Mouse (Mus musculus): ENCODE results near the gene Mipol1. TPM values are rescaled to one million over a fixed set of nuclear protein-coding genes. Genes with fewer than 3 reads are reported as not detected.

The Mipol1 gene
- polyA plus RNA-seq, 1 experiment from 2014 or later = 10.2 TPM

- 61% methylated on average over 4 of the region's 4 CpGs for WGBS
- H3K27me3 ChIP-seq (ENCODE audit: insufficient read depth, poor library complexity, severe bottlenecking) = no peaks in the 10 kb centered on the region
- no peak overlapping the region for H3K27ac ChIP-seq
- no peak for DNase-seq (ENCODE audit: low spot score)
- H3K4me1 ChIP-seq = no peaks in the 10 kb centered on the region
- H3K4me3 ChIP-seq = no peak overlapping the region
- H3K9me3 ChIP-seq = no peaks in the 10 kb centered on the region
- no peaks in the 10 kb centered on the region for H3K36me3 ChIP-seq
These were observed 226.7 kb downstream of the Mipol1 start for GRCm38 (mm10) chr12:57456911-57457310.

- Histone ChIP-seq H3K27me3 (ENCODE audit: insufficient read depth, poor library complexity, severe bottlenecking) (no peaks in the 10 kb centered on the region), H3K27ac (no peak overlapping the region), H3K36me3 (no peaks in the 10 kb centered on the region), H3K4me1 (no peaks in the 10 kb centered on the region), H3K4me3 (no peak overlapping the region), H3K9me3 (no peaks in the 10 kb centered on the region)
- WGBS = 41% methylated on average over 4 of the region's 4 CpGs
- DNase-seq (ENCODE audit: low spot score) = no peak
These were observed 227.1 kb downstream of the Mipol1 start for GRCm38 (mm10) chr12:57457339-57457738.

DNA sequence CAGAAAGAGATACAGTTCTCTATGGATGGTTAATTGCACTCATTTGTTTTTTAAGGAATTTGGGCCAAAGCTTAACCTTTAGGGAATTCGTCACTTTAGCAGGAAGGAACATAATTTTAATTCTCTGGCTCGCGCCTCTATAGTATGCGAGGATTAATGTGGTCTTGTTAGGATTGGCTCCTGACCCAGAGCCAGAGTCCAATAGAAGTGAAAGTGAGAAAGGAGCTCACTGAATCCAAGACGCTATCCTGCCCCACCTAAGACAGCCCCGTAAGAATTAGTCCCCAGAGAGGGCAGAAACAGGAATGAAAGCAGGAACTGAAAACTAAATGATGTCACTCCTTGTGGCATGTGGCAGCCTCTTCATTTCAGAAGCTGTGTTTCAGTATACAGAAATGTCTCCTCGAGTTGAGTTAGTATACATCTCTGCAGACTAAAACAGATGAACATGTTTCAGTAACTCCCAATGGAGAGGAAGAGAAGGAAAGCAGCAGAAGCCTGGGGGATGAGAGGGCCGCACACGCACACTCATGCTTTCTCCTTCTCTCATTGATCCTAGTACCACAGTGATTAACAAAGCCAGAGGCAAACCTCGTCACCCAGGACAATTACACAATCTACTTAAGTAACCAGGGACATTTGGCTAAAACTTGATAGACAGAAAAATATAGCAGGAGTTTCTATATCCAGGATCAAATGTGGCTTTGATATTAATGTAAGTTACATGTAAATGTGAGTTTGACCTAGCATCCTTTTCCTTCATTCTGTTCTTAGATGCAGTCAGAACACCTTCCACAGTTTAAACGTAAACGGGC, 234.5 kb downstream of the Mipol1 start:
- 79% methylated on average over 12 of the region's 12 CpGs for WGBS
- Histone ChIP-seq H3K4me3 (no peak overlapping the region), H3K36me3 (no peaks in the 10 kb centered on the region), H3K9me3 (no peaks in the 10 kb centered on the region), H3K27me3 (ENCODE audit: insufficient read depth, poor library complexity, severe bottlenecking) (no peaks in the 10 kb centered on the region), H3K4me1 (no peaks in the 10 kb centered on the region), H3K27ac (no peak overlapping the region)
- DNase-seq (ENCODE audit: low spot score) = no peak

GRCm38 (mm10) chr12:57471786-57472185, 241.6 kb downstream of the Mipol1 start:
- DNase-seq (ENCODE audit: low spot score) = no peak
- Histone ChIP-seq H3K9me3 (no peaks in the 10 kb centered on the region), H3K36me3 (no peaks in the 10 kb centered on the region), H3K4me1 (no peaks in the 10 kb centered on the region), H3K4me3 (no peak overlapping the region), H3K27ac (no peak overlapping the region), H3K27me3 (ENCODE audit: insufficient read depth, poor library complexity, severe bottlenecking) (no peaks in the 10 kb centered on the region)
- 82% methylated on average over 8 of the region's 8 CpGs for WGBS

- Histone ChIP-seq H3K4me1 (no peaks in the 10 kb centered on the region), H3K36me3 (no peaks in the 10 kb centered on the region), H3K4me3 (no peak overlapping the region), H3K27me3 (ENCODE audit: insufficient read depth, poor library complexity, severe bottlenecking) (no peaks in the 10 kb centered on the region), H3K9me3 (no peaks in the 10 kb centered on the region), H3K27ac (no peak overlapping the region)
- 72% methylated on average over 3 of the region's 3 CpGs for WGBS
- no peak for DNase-seq (ENCODE audit: low spot score)
These were observed 246.6 kb downstream of the Mipol1 start for GRCm38 (mm10) chr12:57476876-57477275.

DNA sequence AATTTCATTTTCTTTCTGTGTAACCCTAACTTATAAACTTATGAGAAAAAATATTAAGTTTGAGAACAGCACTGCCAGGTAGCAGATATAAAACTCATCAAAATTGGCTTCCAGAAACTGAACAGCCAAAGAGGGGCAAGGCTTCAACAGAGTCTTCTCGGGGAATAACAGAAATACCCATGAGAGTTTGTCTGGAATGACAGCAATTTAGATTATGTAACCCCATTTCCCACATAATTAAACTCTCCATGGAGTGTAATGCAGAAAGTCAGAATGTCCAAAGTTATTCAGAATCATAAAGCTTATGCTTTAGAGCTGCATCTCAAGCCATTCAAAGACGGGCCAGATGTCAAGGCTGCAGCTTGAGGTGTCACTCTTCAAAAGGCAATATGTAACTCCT, 251.6 kb downstream of the Mipol1 start:
- DNase-seq (ENCODE audit: low spot score) = no peak
- H3K4me1 ChIP-seq = no peaks in the 10 kb centered on the region
- no peak overlapping the region for H3K4me3 ChIP-seq
- H3K9me3 ChIP-seq = no peaks in the 10 kb centered on the region
- no peak overlapping the region for H3K27ac ChIP-seq
- WGBS = 71% methylated on average over 2 of the region's 2 CpGs
- no peaks in the 10 kb centered on the region for H3K27me3 ChIP-seq (ENCODE audit: insufficient read depth, poor library complexity, severe bottlenecking)
- H3K36me3 ChIP-seq = no peaks in the 10 kb centered on the region

DNA sequence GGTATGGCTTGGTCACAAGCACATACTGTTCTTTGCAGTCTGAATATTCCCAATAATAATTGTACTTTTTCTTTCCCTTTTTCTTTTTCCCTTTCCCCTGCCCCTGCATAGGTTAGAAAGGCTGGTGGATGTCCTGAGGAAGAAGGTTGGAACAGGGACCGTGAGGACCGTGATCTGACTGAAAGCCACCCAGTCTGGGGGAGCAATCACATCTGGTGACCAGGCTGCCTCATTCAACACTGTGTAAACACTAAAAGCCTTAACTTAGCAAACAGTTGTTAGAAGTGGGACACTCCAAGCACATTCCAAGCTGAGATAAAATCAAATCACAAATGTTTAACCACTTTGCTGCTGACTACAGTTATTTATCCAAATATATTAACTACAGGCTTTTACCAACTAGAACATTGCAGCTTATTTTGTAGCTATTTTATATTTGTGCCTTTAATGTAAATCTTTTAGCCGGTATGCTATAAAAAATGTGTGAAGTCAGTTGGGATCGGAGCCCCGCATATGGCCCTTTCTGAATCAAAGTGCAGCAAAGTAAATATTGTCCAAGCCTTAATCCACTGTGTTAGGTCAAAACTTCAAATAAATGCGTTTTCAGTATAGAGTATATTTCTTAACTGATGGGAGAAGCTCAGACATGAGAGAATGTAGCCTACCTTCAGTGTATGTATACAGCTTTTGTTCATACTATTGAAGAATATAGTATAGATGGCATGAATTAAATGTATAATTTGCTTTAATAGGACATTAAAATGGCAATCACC, 266.3 kb downstream of the Mipol1 start:
- DNase-seq (ENCODE audit: low spot score) = no peak
- Histone ChIP-seq H3K27ac (no peak overlapping the region), H3K4me1 (no peaks in the 10 kb centered on the region), H3K27me3 (ENCODE audit: insufficient read depth, poor library complexity, severe bottlenecking) (no peaks in the 10 kb centered on the region), H3K9me3 (no peaks in the 10 kb centered on the region), H3K36me3 (no peaks in the 10 kb centered on the region), H3K4me3 (no peak overlapping the region)
- WGBS = 54% methylated on average over 6 of the region's 6 CpGs

DNA sequence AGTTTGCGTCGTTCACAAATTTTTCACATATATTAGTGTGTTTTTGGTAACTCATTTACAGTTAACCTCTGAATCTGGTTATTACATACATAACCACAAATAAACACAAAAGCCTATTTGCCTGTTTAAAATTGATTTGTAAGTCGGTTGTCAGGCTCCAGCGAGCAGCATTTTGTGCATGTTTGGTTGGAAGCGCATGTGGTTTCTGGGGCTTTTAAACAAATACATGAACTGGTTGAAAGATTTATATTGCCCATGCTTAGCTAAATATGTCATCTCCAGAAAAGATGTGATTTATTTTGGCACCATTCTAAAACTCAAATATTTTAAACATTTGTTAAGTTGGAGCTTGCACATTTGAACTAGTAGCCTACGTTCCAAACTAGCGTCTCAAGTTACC, 270.0 kb downstream of the Mipol1 start:
- Histone ChIP-seq H3K36me3 (no peaks in the 10 kb centered on the region), H3K27me3 (ENCODE audit: insufficient read depth, poor library complexity, severe bottlenecking) (no peaks in the 10 kb centered on the region), H3K9me3 (no peaks in the 10 kb centered on the region), H3K27ac (no peak overlapping the region), H3K4me3 (no peak overlapping the region), H3K4me1 (no peaks in the 10 kb centered on the region)
- DNase-seq (ENCODE audit: low spot score) = no peak
- WGBS = 86% methylated on average over 7 of the region's 7 CpGs

DNA sequence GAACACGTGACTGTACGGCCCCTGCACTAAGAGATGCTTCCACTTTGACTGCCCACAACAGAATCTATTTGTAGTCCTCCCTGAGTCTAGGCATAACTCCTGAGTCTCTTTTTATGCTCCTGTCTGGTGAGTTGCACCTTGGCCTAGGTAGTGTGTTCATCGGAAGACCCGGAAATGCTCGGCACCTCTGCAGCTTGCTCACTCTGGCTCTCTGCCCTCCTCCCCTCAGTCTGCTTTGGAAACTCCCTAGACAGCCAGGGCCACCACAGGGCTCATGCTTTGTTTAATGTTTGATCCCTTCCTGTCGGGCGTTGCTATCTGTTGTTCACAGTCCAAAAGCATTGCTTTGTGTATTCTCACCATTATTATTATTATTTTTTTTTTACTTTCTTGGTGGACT, 275.1 kb downstream of the Mipol1 start:
- Histone ChIP-seq H3K4me1 (no peaks in the 10 kb centered on the region), H3K36me3 (no peaks in the 10 kb centered on the region), H3K9me3 (no peaks in the 10 kb centered on the region), H3K27ac (no peak overlapping the region), H3K27me3 (ENCODE audit: insufficient read depth, poor library complexity, severe bottlenecking) (no peaks in the 10 kb centered on the region), H3K4me3 (no peak overlapping the region)
- DNase-seq (ENCODE audit: low spot score) = no peak
- WGBS = 76% methylated on average over 7 of the region's 7 CpGs

- H3K36me3 ChIP-seq = no peaks in the 10 kb centered on the region
- H3K4me1 ChIP-seq = no peaks in the 10 kb centered on the region
- H3K9me3 ChIP-seq = no peaks in the 10 kb centered on the region
- WGBS = 58% methylated on average over 11 of the region's 11 CpGs
- DNase-seq (ENCODE audit: low spot score) = no peak
- no peaks in the 10 kb centered on the region for H3K27me3 ChIP-seq (ENCODE audit: insufficient read depth, poor library complexity, severe bottlenecking)
- H3K27ac ChIP-seq = no peak overlapping the region
- H3K4me3 ChIP-seq = no peak overlapping the region
These were observed 278.7 kb downstream of the Mipol1 start for GRCm38 (mm10) chr12:57508938-57509337.

- H3K4me3 ChIP-seq = no peak overlapping the region
- 76% methylated on average over 4 of the region's 4 CpGs for WGBS
- no peaks in the 10 kb centered on the region for H3K4me1 ChIP-seq
- no peak overlapping the region for H3K27ac ChIP-seq
- no peaks in the 10 kb centered on the region for H3K36me3 ChIP-seq
- DNase-seq (ENCODE audit: low spot score) = no peak
- H3K27me3 ChIP-seq (ENCODE audit: insufficient read depth, poor library complexity, severe bottlenecking) = no peaks in the 10 kb centered on the region
- no peaks in the 10 kb centered on the region for H3K9me3 ChIP-seq
These were observed 279.5 kb downstream of the Mipol1 start for GRCm38 (mm10) chr12:57509726-57510125.

GRCm38 (mm10) chr12:57511127-57511526, 280.9 kb downstream of the Mipol1 start:
- no peak for DNase-seq (ENCODE audit: low spot score)
- H3K27me3 ChIP-seq (ENCODE audit: insufficient read depth, poor library complexity, severe bottlenecking) = no peaks in the 10 kb centered on the region
- H3K36me3 ChIP-seq = no peaks in the 10 kb centered on the region
- 84% methylated on average over 4 of the region's 4 CpGs for WGBS
- H3K27ac ChIP-seq = no peak overlapping the region
- H3K4me1 ChIP-seq = no peaks in the 10 kb centered on the region
- H3K4me3 ChIP-seq = no peak overlapping the region
- H3K9me3 ChIP-seq = no peaks in the 10 kb centered on the region

GRCm38 (mm10) chr12:57511560-57511959, 281.3 kb downstream of the Mipol1 start:
- Histone ChIP-seq H3K27ac (no peak overlapping the region), H3K36me3 (no peaks in the 10 kb centered on the region), H3K4me1 (no peaks in the 10 kb centered on the region), H3K9me3 (no peaks in the 10 kb centered on the region), H3K27me3 (ENCODE audit: insufficient read depth, poor library complexity, severe bottlenecking) (no peaks in the 10 kb centered on the region), H3K4me3 (no peak overlapping the region)
- DNase-seq (ENCODE audit: low spot score) = no peak
- 87% methylated on average over 5 of the region's 5 CpGs for WGBS
